Mouse (Mus musculus): ENCODE data around the gene Wnk2. TPM values are rescaled to one million over a fixed set of nuclear protein-coding genes. Genes with fewer than 3 reads are reported as not detected.
A peak's percentile ranks its signal among the peaks of the same experiment; 100 is the strongest.

Gene Wnk2
- 21.6 and 21.9 TPM in 2 replicates for polyA plus RNA-seq (2015; fragmentation: Nextera tagmentation; extraction: Ambion mirVana)

- WGBS: 0% methylated on average over 34 of the region's 43 CpGs
- peak within 1 kb of the TSS; percentile 95 for H3K4me2 ChIP-seq (replicated peaks)
These were observed at the start of gene Wnk2 for GRCm38 (mm10) chr13:49147858-49148226. TSS of gene Wnk2 (minus strand) at chr13:49148014.

DNA sequence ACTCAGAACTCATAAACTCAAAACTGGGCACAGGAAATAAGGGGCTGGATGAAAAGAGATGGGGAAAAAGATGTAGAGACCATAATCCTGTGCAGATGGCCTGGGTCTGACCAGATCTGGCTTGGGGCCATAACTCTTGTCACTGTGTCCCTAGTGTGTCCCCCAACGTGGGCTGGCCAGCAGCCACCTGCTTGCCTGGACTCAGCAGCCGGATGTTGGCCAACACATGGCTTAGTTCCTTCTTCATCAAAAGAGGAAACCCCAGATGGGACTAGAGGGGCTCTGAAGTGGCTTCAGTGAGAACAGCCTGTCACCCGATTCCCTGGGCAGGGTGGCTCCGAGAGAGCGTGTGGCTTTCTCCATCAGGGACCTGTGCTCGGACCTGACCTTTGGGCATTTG lies 49.0 kb upstream of the Wnk2 start:
- no peaks in the 10 kb centered on the region for H3K9me3 ChIP-seq
- H3K4me3 ChIP-seq: no peak overlapping the region
- H3K4me2 ChIP-seq (replicated peaks): no peak overlapping the region
- 75% methylated on average over 6 of the region's 6 CpGs for WGBS
- H3K36me3 ChIP-seq: no peaks in the 10 kb centered on the region
- H3K27ac ChIP-seq (replicated peaks): no peak overlapping the region
- ATAC-seq (replicated peaks): no peak
- H3K4me1 ChIP-seq: no peaks in the 10 kb centered on the region; the same call in 1 of the 2 replicates
- no peaks in the 10 kb centered on the region for H3K27me3 ChIP-seq
- H3K9ac ChIP-seq (replicated peaks): no peak overlapping the region

More at GRCm38 (mm10) chr13:49147858-49148226, at the start of gene Wnk2:
- Histone ChIP-seq H3K9ac (replicated peaks) (peak within 1 kb of the TSS; percentile 98), H3K4me1 (peaks cover 42% of the 10 kb centered on the region), H3K36me3 (no peaks in the 10 kb centered on the region), H3K27ac (replicated peaks) (peak within 1 kb of the TSS; percentile 94), H3K9me3 (no peaks in the 10 kb centered on the region), H3K4me3 (peak within 1 kb of the TSS; percentile 99), H3K27me3 (no peaks in the 10 kb centered on the region)
- peak; percentile 79 for ATAC-seq (replicated peaks)

GRCm38 (mm10) chr13:49196211-49196610 lies 48.4 kb upstream of the Wnk2 start:
- Histone ChIP-seq H3K36me3 (no peaks in the 10 kb centered on the region), H3K27ac (replicated peaks) (no peak overlapping the region), H3K9me3 (no peaks in the 10 kb centered on the region), H3K27me3 (no peaks in the 10 kb centered on the region), H3K4me3 (no peak overlapping the region), H3K9ac (replicated peaks) (no peak overlapping the region), H3K4me2 (replicated peaks) (no peak overlapping the region), H3K4me1 (no peaks in the 10 kb centered on the region; the same call in 1 of the 2 replicates)
- WGBS: 91% methylated on average over 5 of the region's 5 CpGs
- no peak for ATAC-seq (replicated peaks)

DNA sequence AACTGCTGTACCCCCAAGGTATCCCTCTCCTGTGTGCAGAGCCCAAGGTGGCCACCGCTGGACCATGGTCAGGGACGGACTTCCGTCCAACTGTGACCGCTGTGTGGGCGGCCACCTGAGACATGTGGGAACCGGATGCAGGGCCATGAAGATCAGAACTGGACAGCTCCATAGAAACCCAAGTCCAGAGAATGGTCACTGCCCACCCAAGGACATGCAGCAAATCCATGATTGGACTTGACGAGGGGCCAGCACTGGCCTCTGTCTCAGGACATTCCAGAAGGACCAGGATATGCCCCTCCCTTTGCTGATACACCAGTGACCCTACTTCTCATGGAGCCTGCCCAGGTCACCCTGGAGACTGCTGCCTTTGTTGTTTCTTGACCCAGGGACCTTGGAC lies 47.8 kb upstream of the Wnk2 start:
- Histone ChIP-seq H3K27me3 (no peaks in the 10 kb centered on the region), H3K27ac (replicated peaks) (no peak overlapping the region), H3K36me3 (no peaks in the 10 kb centered on the region), H3K4me2 (replicated peaks) (no peak overlapping the region), H3K9me3 (no peaks in the 10 kb centered on the region), H3K4me3 (no peak overlapping the region), H3K4me1 (no peaks in the 10 kb centered on the region; the same call in 1 of the 2 replicates), H3K9ac (replicated peaks) (no peak overlapping the region)
- ATAC-seq (replicated peaks): no peak
- 95% methylated on average over 7 of the region's 7 CpGs for WGBS

- H3K27me3 ChIP-seq: no peaks in the 10 kb centered on the region
- 95% methylated on average over 13 of the region's 13 CpGs for WGBS
- ATAC-seq (replicated peaks): no peak
- no peak overlapping the region for H3K27ac ChIP-seq (replicated peaks)
- H3K4me1 ChIP-seq: no peaks in the 10 kb centered on the region; the same call in 1 of the 2 replicates
- H3K4me3 ChIP-seq: no peak overlapping the region
- no peak overlapping the region for H3K4me2 ChIP-seq (replicated peaks)
- no peaks in the 10 kb centered on the region for H3K9me3 ChIP-seq
- no peaks in the 10 kb centered on the region for H3K36me3 ChIP-seq
- H3K9ac ChIP-seq (replicated peaks): no peak overlapping the region
These were observed 47.0 kb upstream of the Wnk2 start for GRCm38 (mm10) chr13:49194811-49195210.

DNA sequence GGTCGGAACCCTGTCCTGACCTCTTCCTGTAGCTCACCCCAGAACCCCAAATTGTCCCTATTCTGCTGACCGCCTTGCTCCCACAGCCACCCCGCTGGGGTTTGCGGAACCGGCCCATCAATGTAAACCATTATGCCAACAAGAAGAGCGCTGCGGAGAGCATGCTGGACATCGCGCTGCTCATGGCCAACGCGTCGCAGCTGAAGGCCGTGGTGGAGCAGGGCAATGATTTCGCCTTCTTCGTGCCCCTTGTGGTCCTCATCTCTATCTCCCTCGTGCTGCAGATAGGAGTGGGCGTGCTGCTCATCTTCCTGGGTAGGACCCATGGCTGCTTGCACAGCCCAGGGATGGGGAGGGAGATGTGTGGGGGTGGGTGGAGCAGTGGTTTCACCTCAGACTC lies 45.8 kb upstream of the Wnk2 start:
- Histone ChIP-seq H3K27ac (replicated peaks) (no peak overlapping the region), H3K4me3 (no peak overlapping the region), H3K9ac (replicated peaks) (no peak overlapping the region), H3K36me3 (no peaks in the 10 kb centered on the region), H3K4me1 (peaks cover 2% of the 10 kb centered on the region), H3K4me2 (replicated peaks) (no peak overlapping the region), H3K27me3 (no peaks in the 10 kb centered on the region), H3K9me3 (no peaks in the 10 kb centered on the region)
- WGBS: 92% methylated on average over 17 of the region's 17 CpGs
- no peak for ATAC-seq (replicated peaks)

GRCm38 (mm10) chr13:49192156-49192855 lies 44.5 kb upstream of the Wnk2 start:
- Histone ChIP-seq H3K9ac (replicated peaks) (no peak overlapping the region), H3K9me3 (no peaks in the 10 kb centered on the region), H3K27me3 (no peaks in the 10 kb centered on the region), H3K36me3 (no peaks in the 10 kb centered on the region), H3K4me1 (peaks cover 14% of the 10 kb centered on the region), H3K27ac (replicated peaks) (no peak overlapping the region), H3K4me2 (replicated peaks) (no peak overlapping the region), H3K4me3 (no peak overlapping the region)
- 55% methylated on average over 16 of the region's 16 CpGs for WGBS
- no peak for ATAC-seq (replicated peaks)

DNA sequence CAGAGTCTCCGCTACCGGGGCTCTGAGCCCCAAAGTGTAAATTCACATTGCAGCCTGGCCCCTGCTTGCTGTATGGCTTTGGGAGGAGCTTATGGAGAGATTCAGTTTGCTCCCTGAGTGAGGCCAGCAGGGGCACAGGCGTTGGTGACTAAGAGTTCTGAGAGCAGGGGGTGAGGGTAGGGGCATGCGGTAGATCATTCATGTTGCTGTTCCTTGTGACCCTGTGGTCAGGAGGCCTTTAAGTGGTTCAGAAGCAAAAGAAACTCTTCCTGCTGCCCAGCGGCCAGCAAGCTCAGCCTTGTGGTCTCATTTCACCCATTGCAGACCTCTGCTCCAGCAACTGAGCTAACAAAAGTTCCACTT lies 43.8 kb upstream of the Wnk2 start:
- Histone ChIP-seq H3K4me2 (replicated peaks) (no peak overlapping the region), H3K9me3 (no peaks in the 10 kb centered on the region), H3K27ac (replicated peaks) (no peak overlapping the region), H3K36me3 (no peaks in the 10 kb centered on the region), H3K4me3 (no peak overlapping the region), H3K4me1 (peaks cover 19% of the 10 kb centered on the region), H3K27me3 (no peaks in the 10 kb centered on the region), H3K9ac (replicated peaks) (no peak overlapping the region)
- 62% methylated on average over 5 of the region's 5 CpGs for WGBS
- ATAC-seq (replicated peaks): no peak

- Histone ChIP-seq H3K4me1 (peaks cover 21% of the 10 kb centered on the region), H3K4me3 (no peak overlapping the region), H3K4me2 (replicated peaks) (no peak overlapping the region), H3K27me3 (no peaks in the 10 kb centered on the region), H3K9me3 (no peaks in the 10 kb centered on the region), H3K27ac (replicated peaks) (no peak overlapping the region), H3K36me3 (no peaks in the 10 kb centered on the region), H3K9ac (replicated peaks) (no peak overlapping the region)
- no peak for ATAC-seq (replicated peaks)
- 79% methylated on average over 7 of the region's 7 CpGs for WGBS
These were observed 43.3 kb upstream of the Wnk2 start for GRCm38 (mm10) chr13:49190876-49191672.

GRCm38 (mm10) chr13:49189970-49190870 lies 42.4 kb upstream of the Wnk2 start:
- no peak overlapping the region for H3K4me3 ChIP-seq
- no peaks in the 10 kb centered on the region for H3K36me3 ChIP-seq
- no peaks in the 10 kb centered on the region for H3K27me3 ChIP-seq
- peaks cover 21% of the 10 kb centered on the region for H3K4me1 ChIP-seq
- WGBS: 87% methylated on average over 12 of the region's 12 CpGs
- ATAC-seq (replicated peaks): no peak
- H3K9ac ChIP-seq (replicated peaks): no peak overlapping the region
- H3K27ac ChIP-seq (replicated peaks): no peak overlapping the region
- no peaks in the 10 kb centered on the region for H3K9me3 ChIP-seq
- H3K4me2 ChIP-seq (replicated peaks): no peak overlapping the region

- Histone ChIP-seq H3K4me2 (replicated peaks) (no peak overlapping the region), H3K9me3 (no peaks in the 10 kb centered on the region), H3K27ac (replicated peaks) (no peak overlapping the region), H3K4me3 (no peak overlapping the region), H3K27me3 (no peaks in the 10 kb centered on the region), H3K4me1 (peaks cover 21% of the 10 kb centered on the region), H3K36me3 (no peaks in the 10 kb centered on the region), H3K9ac (replicated peaks) (no peak overlapping the region)
- ATAC-seq (replicated peaks): no peak
- 44% methylated on average over 2 of the region's 2 CpGs for WGBS
These were observed 41.1 kb upstream of the Wnk2 start for GRCm38 (mm10) chr13:49188966-49189360.

All from forebrain, embryonic 15.5 days (tissue).